26 mouse cellular contexts compared by ENCODE assay signal in genomic region chr5:72446104-72446503, GRCm38 (mm10). TPM values are rescaled to one million over a fixed set of nuclear protein-coding genes. Genes with fewer than 3 reads are reported as not detected.
A peak's percentile ranks its signal among the peaks of the same experiment; 100 is the strongest.
DNase-seq lines count a peak whose midpoint lies in the region; ATAC-seq and TF ChIP-seq lines count a peak whose summit lies in the region.
"Had no signal": no experiment of that assay in that cellular context is flagged by ENCODE, and none has a peak within 500 bp of the region (broad histone marks: within the 10 kb centered on the region; RNA-seq: fewer than 3 reads in every experiment).

No protein-coding gene starts in this region.

- TF ChIP-seq POLR2A in heart, adult 2 months (IDR thresholded peaks at IDR 0.05; ENCODE audit: insufficient read depth, low read depth, low read length), result peak; percentile 31; the same call in 1 of the 2 replicates

- peaks cover 29% of the 10 kb centered on the region for H3K36me3 ChIP-seq in heart, adult 2 months (ENCODE audit: control insufficient read depth, insufficient read depth, low read length)
- H3K36me3 ChIP-seq in heart, embryonic 12.5 days, result no peaks in the 10 kb centered on the region
- no peaks in the 10 kb centered on the region for H3K36me3 ChIP-seq in heart, postnatal 0 days (replicated peaks; ENCODE audit: control insufficient read depth, insufficient read depth, low read length)
- H3K36me3 ChIP-seq: embryonic facial prominence, embryonic 12.5 days; embryonic facial prominence, embryonic 15.5 days; hindbrain, embryonic 10.5 days; hindbrain, embryonic 13.5 days; intestine, embryonic 15.5 days had no signal

- no peak for ATAC-seq in heart, embryonic 12.5 days (ENCODE audit: insufficient number of reproducible peaks, low FRiP score)
- ATAC-seq in heart, postnatal 0 days (ENCODE audit: insufficient read depth, low read depth), result peak; percentile 80
- ATAC-seq: CD4-positive, CD25-positive, alpha-beta regulatory T cell, adult 4 months; forebrain, embryonic 14.5 days; forebrain, postnatal 0 days; hindbrain, embryonic 16.5 days; intestine, embryonic 15.5 days had no signal

- H3K79me2 ChIP-seq in heart, adult 2 months (replicated peaks; ENCODE audit: control insufficient read depth, insufficient read depth, low read length), result no peaks in the 10 kb centered on the region

- no peak overlapping the region for H3K4me3 ChIP-seq in heart, adult 2 months
- H3K4me3 ChIP-seq in heart, embryonic 12.5 days, result no peak overlapping the region
- no peak overlapping the region for H3K4me3 ChIP-seq in heart, postnatal 0 days (ENCODE audit: low read depth, low read length)
- H3K4me3 ChIP-seq: embryonic facial prominence, embryonic 12.5 days; embryonic facial prominence, embryonic 15.5 days; gastrocnemius, adult 2 months; hindbrain, embryonic 10.5 days; hindbrain, embryonic 13.5 days; intestine, embryonic 15.5 days had no signal

- no peaks in the 10 kb centered on the region for H3K27me3 ChIP-seq in heart, adult 2 months (ENCODE audit: control insufficient read depth, insufficient read depth, low read length)
- no peaks in the 10 kb centered on the region for H3K27me3 ChIP-seq in heart, embryonic 12.5 days (replicated peaks)
- H3K27me3 ChIP-seq in heart, postnatal 0 days (ENCODE audit: control insufficient read depth, insufficient read depth, low read length), result no peaks in the 10 kb centered on the region
- H3K27me3 ChIP-seq: embryonic facial prominence, embryonic 12.5 days; embryonic facial prominence, embryonic 15.5 days; hindbrain, embryonic 13.5 days; intestine, embryonic 15.5 days had no signal

- H3K27ac ChIP-seq in heart, adult 2 months, result peak overlapping the region; percentile 77
- no peak overlapping the region for H3K27ac ChIP-seq in heart, embryonic 12.5 days (ENCODE audit: poor library complexity, severe bottlenecking)
- H3K27ac ChIP-seq in heart, postnatal 0 days (ENCODE audit: low read depth), result peak overlapping the region; percentile 35; the same call in 1 of the 2 replicates
- H3K27ac ChIP-seq: embryonic facial prominence, embryonic 12.5 days; embryonic facial prominence, embryonic 15.5 days; gastrocnemius, adult 2 months; hindbrain, embryonic 10.5 days; hindbrain, embryonic 13.5 days; intestine, embryonic 15.5 days had no signal

- DNase-seq in heart, adult 2 months, result peak in 1 of 2 experiments; percentile 61
- peak; percentile 47 to 75 for DNase-seq in heart, adult 9 months (ENCODE audit: low spot score in 2 of 2)
- peak; percentile 52 for DNase-seq in heart, postnatal 0 days (ENCODE audit: low spot score)
- no peak for DNase-seq in spleen, adult 18-20 months
- no peak for DNase-seq in neural tube, embryonic 10.5 days (ENCODE audit: extremely low spot score, low spot score)
- DNase-seq: adrenal gland, adult 2 months; adrenal gland, postnatal 14 days; cerebellum, adult 11 months; cerebellum, adult 2 months; cerebellum, adult 9-11 months; cerebellum, postnatal 25 days; forebrain, postnatal 0 days; gastrocnemius, adult 2 months; gastrocnemius, postnatal 25 days; kidney, adult 11 months had no signal

- H3K4me1 ChIP-seq in heart, adult 2 months (ENCODE audit: control insufficient read depth, insufficient read depth, low read length), result peaks cover 2% of the 10 kb centered on the region; the same call in 1 of the 2 replicates
- peaks cover 15% of the 10 kb centered on the region for H3K4me1 ChIP-seq in heart, embryonic 12.5 days (replicated peaks)
- peaks cover 18% of the 10 kb centered on the region; the same call in 1 of the 2 replicates for H3K4me1 ChIP-seq in heart, postnatal 0 days (ENCODE audit: control insufficient read depth, insufficient read depth)
- H3K4me1 ChIP-seq: embryonic facial prominence, embryonic 15.5 days; hindbrain, embryonic 10.5 days; hindbrain, embryonic 13.5 days; intestine, embryonic 15.5 days had no signal

- peak; percentile 100 for TF ChIP-seq EP300 in heart, adult 2 months (IDR thresholded peaks at IDR 0.05; ENCODE audit: insufficient read depth, low read depth, low read length)
- TF ChIP-seq EP300 in heart, postnatal 0 days (IDR thresholded peaks at IDR 0.05; ENCODE audit: low read depth), result peak; percentile 87

- H3K9me3 ChIP-seq in heart, embryonic 12.5 days (replicated peaks), result no peaks in the 10 kb centered on the region
- no peaks in the 10 kb centered on the region for H3K9me3 ChIP-seq in heart, postnatal 0 days (replicated peaks; ENCODE audit: control insufficient read depth, low read length)
- H3K9me3 ChIP-seq: embryonic facial prominence, embryonic 12.5 days; embryonic facial prominence, embryonic 15.5 days; hindbrain, embryonic 10.5 days; hindbrain, embryonic 13.5 days; intestine, embryonic 15.5 days had no signal

- WGBS in heart, adult 2 months, result 51% methylated on average over 11 of the region's 11 CpGs
- 74% methylated on average over 11 of the region's 11 CpGs for WGBS in heart, embryonic 12.5 days
- 53% methylated on average over 11 of the region's 11 CpGs for WGBS in heart, postnatal 0 days

- H3K9ac ChIP-seq in heart, adult 2 months (ENCODE audit: low read depth, low read length), result no peak overlapping the region
- no peak overlapping the region for H3K9ac ChIP-seq in heart, embryonic 12.5 days
- H3K9ac ChIP-seq in heart, postnatal 0 days (replicated peaks; ENCODE audit: low read depth, low read length), result no peak overlapping the region
- H3K9ac ChIP-seq: embryonic facial prominence, embryonic 12.5 days; embryonic facial prominence, embryonic 15.5 days; forebrain, postnatal 0 days; hindbrain, embryonic 13.5 days; intestine, embryonic 15.5 days had no signal

- no peak for TF ChIP-seq CTCF in heart, adult 2 months (IDR thresholded peaks at IDR 0.05)
- TF ChIP-seq CTCF in heart, postnatal 0 days (IDR thresholded peaks at IDR 0.05; ENCODE audit: low read depth), result no peak

- intact Hi-C loops in heart, adult 2 months (cut with DNase I), result loop anchor here (5.0 kb wide), 1 partner anchor 34 kb away; no protein-coding TSS in a partner anchor

- no peak overlapping the region for H3K4me2 ChIP-seq in heart, embryonic 12.5 days
- H3K4me2 ChIP-seq in heart, postnatal 0 days (ENCODE audit: low read depth, low read length), result no peak overlapping the region
- H3K4me2 ChIP-seq: embryonic facial prominence, embryonic 12.5 days; embryonic facial prominence, embryonic 15.5 days; hindbrain, embryonic 13.5 days; intestine, embryonic 15.5 days had no signal

RNA-seq across cellular contexts. Expression of gene Corin, which starts 58.2 kb away (rescaled TPM):
- total RNA-seq in heart, adult 2 months (2021), result 100 to 1,000 TPM; 121 to 173 TPM
- polyA plus RNA-seq in heart, adult 2 months (2012; rRNA removed), result 42.3 and 96.3 TPM in 2 replicates
- polyA plus RNA-seq in heart, embryonic 12.5 days (2016; fragmentation: Nextera tagmentation; extraction: Ambion mirVana), result 26.2 and 28.9 TPM in 2 replicates
- total RNA-seq in heart, postnatal 0 days (2014; rRNA removed; ENCODE audit: low replicate concordance), result 64.5 and 102 TPM in 2 replicates
- 36.1 and 36.8 TPM in 2 replicates for polyA plus RNA-seq in heart, postnatal 0 days (2015; fragmentation: Nextera tagmentation; extraction: Ambion mirVana)
- total RNA-seq: adrenal gland, adult 2 months; common myeloid progenitor, adult 5-6 weeks; MEL had no signal
- polyA plus RNA-seq: forebrain, embryonic 14.5 days had no signal

Comparison
In these comparisons a context has a peak if more than half of its experiments do, and no peak if none do; other contexts are left out.
1. DNase-seq: peak in heart, adult 9 months (2 of 2) and heart, postnatal 0 days (single experiment); none in spleen, adult 18-20 months (0 of 2) and neural tube, embryonic 10.5 days (single experiment).